Mouse (Mus musculus): ENCODE results near the gene Fam160b1.

DNA sequence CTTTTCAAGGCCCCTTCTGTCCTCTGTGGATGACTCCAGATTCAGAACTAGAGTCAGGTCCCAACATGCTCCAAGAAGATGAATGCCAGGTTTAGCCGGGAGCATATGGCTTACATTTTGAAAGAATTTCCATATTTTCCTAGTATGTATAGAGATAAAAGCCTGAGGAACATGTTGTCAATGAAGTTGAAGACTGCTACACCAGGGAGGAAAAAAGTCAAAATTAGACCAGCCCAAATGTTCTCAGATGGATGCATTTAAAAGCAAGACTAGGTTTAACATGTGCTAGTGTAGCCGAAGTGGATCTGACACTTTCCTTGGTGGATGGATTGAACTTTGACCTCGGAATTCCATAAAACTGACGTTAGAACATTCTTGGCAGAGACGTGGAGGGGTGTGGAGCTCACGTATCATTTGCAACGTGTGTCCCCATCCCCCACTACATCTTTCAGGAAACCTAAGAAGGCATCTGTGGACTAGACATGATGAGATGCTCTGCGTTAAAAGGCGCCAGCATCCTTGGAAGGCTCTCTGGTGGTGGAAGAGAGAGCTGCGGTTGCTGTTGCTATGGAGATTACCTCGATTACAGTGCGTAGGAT, 8.0 kb upstream of the Fam160b1 start:
- TF ChIP-seq CTCF (conservative IDR thresholded peaks at IDR 0.05; ENCODE audit: insufficient read depth, insufficient read length, low read depth, low read length) (no peak), POLR2A (IDR thresholded peaks at IDR 0.05; ENCODE audit: low read depth, low read length) (no peak)
